Mouse (Mus musculus) hindbrain, embryonic 10.5 days (tissue): ENCODE measurements around the gene Coro1b. TPM values are rescaled to one million over a fixed set of nuclear protein-coding genes. Genes with fewer than 3 reads are reported as not detected.

Experiments used
- DNase-seq: peaks from one replicate; pipeline ENCODE4 v3.0.0-alpha.2; 2017; ENCODE audit warnings: low spot score
- H3K27ac ChIP-seq: fragments of 300-500 bp; sonication (generic); 2 replicates; pipeline ENCODE4 v1.5.1; 2016; ENCODE audit warnings: mild to moderate bottlenecking, moderate library complexity
- H3K27me3 ChIP-seq: fragments of 300-500 bp; sonication (generic); 2 replicates; pipeline ENCODE4 v1.6.1; 2016; ENCODE audit warnings: mild to moderate bottlenecking; ENCODE audit not compliant: poor library complexity, insufficient read depth, severe bottlenecking
- H3K36me3 ChIP-seq: fragments of 300-500 bp; sonication (generic); 2 replicates; pipeline ENCODE4 v1.6.1; 2016; ENCODE audit warnings: mild to moderate bottlenecking, moderate library complexity
- H3K4me1 ChIP-seq: fragments of 300-500 bp; sonication (generic); replicated peaks from 2 replicates; pipeline ENCODE4 v1.6.1; 2016; ENCODE audit warnings: mild to moderate bottlenecking
- H3K4me3 ChIP-seq: fragments of 300-500 bp; sonication (generic); 2 replicates; pipeline ENCODE4 v1.5.1; 2016; ENCODE audit warnings: mild to moderate bottlenecking, moderate library complexity
- H3K9me3 ChIP-seq: fragments of 300-500 bp; sonication (generic); 2 replicates; pipeline ENCODE4 v1.6.1; 2016; ENCODE audit warnings: mild to moderate bottlenecking, moderate library complexity
- WGBS: fragments of 180-500 bp; shearing (Covaris S2); methylation state at CpG from one replicate; pipeline ENCODE4 v1.1.7; 2016; 5-methylcytosine and 5-hydroxymethylcytosine counted together
- polyA plus RNA-seq: library from polyadenylated mRNA; unstranded; fragments of >200 nt; fragmentation: Nextera tagmentation; extraction: Ambion mirVana; gene quantifications from 2 replicates; pipeline ENCODE4 v1.2.1, GENCODE M21; 2016

Gene Coro1b
- polyA plus RNA-seq, 1 experiment from 2014 or later: 156 TPM

- 90% methylated on average over 11 of the region's 11 CpGs for WGBS
- H3K9me3 ChIP-seq: no peaks in the 10 kb centered on the region
- peaks cover 44% of the 10 kb centered on the region for H3K36me3 ChIP-seq
- no peak overlapping the region for H3K27ac ChIP-seq
- no peak for DNase-seq
- H3K4me1 ChIP-seq: peaks cover 43% of the 10 kb centered on the region
- peak overlapping the region; percentile 79 for H3K4me3 ChIP-seq
- H3K27me3 ChIP-seq: no peaks in the 10 kb centered on the region
Measured at GRCm38 (mm10) chr19:4149283-4149682, 864 bp downstream of the Coro1b start.

GRCm38 (mm10) chr19:4149764-4150461 is 1.5 kb downstream of the Coro1b start:
- WGBS: 94% methylated on average over 17 of the region's 17 CpGs
- Histone ChIP-seq H3K27ac (no peak overlapping the region), H3K9me3 (no peaks in the 10 kb centered on the region), H3K4me1 (peaks cover 39% of the 10 kb centered on the region), H3K4me3 (peak overlapping the region; percentile 79), H3K36me3 (peaks cover 44% of the 10 kb centered on the region), H3K27me3 (no peaks in the 10 kb centered on the region)
- DNase-seq: no peak

- no peaks in the 10 kb centered on the region for H3K9me3 ChIP-seq
- no peak overlapping the region for H3K27ac ChIP-seq
- no peak for DNase-seq
- H3K36me3 ChIP-seq: peaks cover 52% of the 10 kb centered on the region
- H3K4me1 ChIP-seq: peaks cover 42% of the 10 kb centered on the region
- 90% methylated on average over 22 of the region's 22 CpGs for WGBS
- no peaks in the 10 kb centered on the region for H3K27me3 ChIP-seq
- H3K4me3 ChIP-seq: peak overlapping the region; percentile 2; the same call in 1 of the 2 replicates
Measured at GRCm38 (mm10) chr19:4150567-4151487, 2.4 kb downstream of the Coro1b start.

- no peaks in the 10 kb centered on the region for H3K9me3 ChIP-seq
- H3K27me3 ChIP-seq: no peaks in the 10 kb centered on the region
- peaks cover 49% of the 10 kb centered on the region for H3K4me1 ChIP-seq
- DNase-seq: no peak
- no peak overlapping the region for H3K4me3 ChIP-seq
- no peak overlapping the region for H3K27ac ChIP-seq
- H3K36me3 ChIP-seq: peaks cover 58% of the 10 kb centered on the region
- WGBS: 85% methylated on average over 5 of the region's 5 CpGs
Measured at GRCm38 (mm10) chr19:4151488-4151860, 3.1 kb downstream of the Coro1b start.

GRCm38 (mm10) chr19:4151898-4152297 is 3.5 kb downstream of the Coro1b start:
- H3K4me3 ChIP-seq: no peak overlapping the region
- H3K36me3 ChIP-seq: peaks cover 63% of the 10 kb centered on the region
- peaks cover 49% of the 10 kb centered on the region for H3K4me1 ChIP-seq
- WGBS: 88% methylated on average over 5 of the region's 5 CpGs
- no peak for DNase-seq
- H3K27ac ChIP-seq: no peak overlapping the region
- H3K9me3 ChIP-seq: no peaks in the 10 kb centered on the region
- H3K27me3 ChIP-seq: no peaks in the 10 kb centered on the region

GRCm38 (mm10) chr19:4152445-4153231 is 4.2 kb downstream of the Coro1b start:
- no peaks in the 10 kb centered on the region for H3K27me3 ChIP-seq
- H3K36me3 ChIP-seq: peaks cover 70% of the 10 kb centered on the region
- no peaks in the 10 kb centered on the region for H3K9me3 ChIP-seq
- H3K4me3 ChIP-seq: no peak overlapping the region
- DNase-seq: no peak
- no peak overlapping the region for H3K27ac ChIP-seq
- H3K4me1 ChIP-seq: peaks cover 44% of the 10 kb centered on the region
- 90% methylated on average over 8 of the region's 8 CpGs for WGBS

- DNase-seq: no peak
- Histone ChIP-seq H3K27ac (0 out of 2 replicates have a peak within 1 kb of the TSS, but pooled peaks have one; percentile 0), H3K4me3 (no peak within 1 kb of the TSS), H3K27me3 (no peaks in the 10 kb centered on the region), H3K9me3 (no peaks in the 10 kb centered on the region), H3K36me3 (peaks cover 76% of the 10 kb centered on the region), H3K4me1 (peaks cover 38% of the 10 kb centered on the region)
- WGBS: 80% methylated on average over 11 of the region's 11 CpGs
Measured at GRCm38 (mm10) chr19:4153232-4153654, 4.8 kb downstream of the Coro1b start, which contains the start of gene Ptprcap. Gene Ptprcap, plus strand, starts transcription at chr19:4153604.

GRCm38 (mm10) chr19:4154437-4155222 is 6.2 kb downstream of the Coro1b start:
- Histone ChIP-seq H3K27ac (no peak overlapping the region), H3K36me3 (peaks cover 90% of the 10 kb centered on the region), H3K27me3 (no peaks in the 10 kb centered on the region), H3K4me1 (peaks cover 25% of the 10 kb centered on the region), H3K4me3 (no peak overlapping the region), H3K9me3 (no peaks in the 10 kb centered on the region)
- no peak for DNase-seq
- WGBS: 81% methylated on average over 13 of the region's 13 CpGs

- Histone ChIP-seq H3K4me1 (peaks cover 17% of the 10 kb centered on the region), H3K9me3 (no peaks in the 10 kb centered on the region), H3K27me3 (no peaks in the 10 kb centered on the region), H3K36me3 (peaks cover 88% of the 10 kb centered on the region), H3K27ac (peak overlapping the region; percentile 76), H3K4me3 (no peak overlapping the region)
- 76% methylated on average over 6 of the region's 6 CpGs for WGBS
- DNase-seq: no peak
Measured at GRCm38 (mm10) chr19:4155223-4156072, 7.0 kb downstream of the Coro1b start.

GRCm38 (mm10) chr19:4156073-4156579 is 7.7 kb downstream of the Coro1b start:
- H3K36me3 ChIP-seq: peaks cover 88% of the 10 kb centered on the region
- no peak for DNase-seq
- peaks cover 17% of the 10 kb centered on the region for H3K4me1 ChIP-seq
- no peaks in the 10 kb centered on the region for H3K27me3 ChIP-seq
- no peak overlapping the region for H3K4me3 ChIP-seq
- 75% methylated on average over 20 of the region's 20 CpGs for WGBS
- no peaks in the 10 kb centered on the region for H3K9me3 ChIP-seq
- peak overlapping the region; percentile 76 for H3K27ac ChIP-seq

- Histone ChIP-seq H3K4me3 (no peak overlapping the region), H3K4me1 (peaks cover 17% of the 10 kb centered on the region), H3K36me3 (peaks cover 88% of the 10 kb centered on the region), H3K9me3 (no peaks in the 10 kb centered on the region), H3K27me3 (no peaks in the 10 kb centered on the region), H3K27ac (no peak overlapping the region)
- no peak for DNase-seq
- WGBS: 92% methylated on average over 12 of the region's 12 CpGs
Measured at GRCm38 (mm10) chr19:4156771-4157170, 8.4 kb downstream of the Coro1b start.
